Mouse (Mus musculus): ENCODE results near the gene Prkaa1. TPM values are rescaled to one million over a fixed set of nuclear protein-coding genes. Genes with fewer than 3 reads are reported as not detected.
A peak's percentile ranks its signal among the peaks of the same experiment; 100 is the strongest.

Prkaa1 gene
- total RNA-seq (2014; fragmentation: Nextera tagmentation): 109 and 121 TPM in 2 replicates
- total RNA-seq (2017): 66.7 and 79.5 TPM in 2 replicates
- 4.5 and 5.8 TPM in 2 replicates for polyA plus RNA-seq (2012)

DNA sequence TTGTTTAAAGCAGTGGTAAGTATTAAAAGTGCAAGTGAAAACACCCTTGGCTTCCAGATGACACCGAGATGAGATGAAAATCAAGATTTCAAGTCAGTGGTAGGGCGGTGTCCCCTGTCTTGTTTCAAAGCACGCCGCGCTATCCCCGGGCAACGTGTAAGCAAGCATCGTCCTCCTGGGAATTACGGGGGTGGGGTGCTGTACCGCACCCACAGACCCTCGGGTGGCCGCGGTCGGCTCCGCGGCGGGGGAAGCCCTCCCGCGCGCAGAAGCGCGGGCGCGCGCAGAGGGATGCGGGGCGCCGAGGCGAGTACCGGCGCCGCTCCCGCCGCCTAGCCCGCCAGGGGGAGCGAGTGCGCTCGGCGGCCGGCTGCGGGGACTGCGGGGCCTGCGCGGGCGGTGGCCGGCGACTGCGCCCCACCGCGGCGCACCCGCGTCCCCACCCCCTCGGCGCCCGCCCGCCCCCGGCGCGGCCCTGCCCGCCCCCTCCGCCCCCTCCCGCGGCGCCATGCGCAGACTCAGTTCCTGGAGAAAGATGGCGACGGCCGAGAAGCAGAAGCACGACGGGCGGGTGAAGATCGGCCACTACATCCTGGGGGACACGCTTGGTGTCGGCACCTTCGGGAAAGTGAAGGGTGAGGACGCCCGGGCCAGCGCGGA is at the start of gene Prkaa1:
TSS of gene Prkaa1 (plus strand) at position 501 of the 660 bp plus-strand sequence.
- Histone ChIP-seq H3K27me3 (ENCODE audit: insufficient read depth, low read length) (no peaks in the 10 kb centered on the region), H3K36me3 (replicated peaks) (peaks cover 27% of the 10 kb centered on the region), H3K4me3 (ENCODE audit: low read depth, low read length) (peak within 1 kb of the TSS; percentile 96), H3K4me1 (ENCODE audit: insufficient read depth, low read depth, low read length) (peaks cover 65% of the 10 kb centered on the region), H3K9me3 (replicated peaks) (no peaks in the 10 kb centered on the region)
- TF ChIP-seq CTCF (IDR thresholded peaks at IDR 0.05; ENCODE audit: low read depth, low read length): no peak
- TF ChIP-seq POLR2AphosphoS5 (IDR thresholded peaks at IDR 0.05; ENCODE audit: insufficient replicate concordance, low read depth, low read length): no peak
- no peak for TF ChIP-seq GATA2 (IDR thresholded peaks at IDR 0.05; ENCODE audit: borderline replicate concordance, low read depth, low read length)
- TF ChIP-seq TAL1 (conservative IDR thresholded peaks at IDR 0.05; ENCODE audit: low read depth, low read length): no peak
- no peak for TF ChIP-seq GATA1 (IDR thresholded peaks at IDR 0.05; ENCODE audit: borderline replicate concordance, low read length)
- DNase-seq (ENCODE audit: low spot score) (peak; percentile 63), ATAC-seq (ENCODE audit: extremely low read depth, insufficient number of reproducible peaks, low FRiP score, poor library complexity, severe bottlenecking) (no peak)

DNA sequence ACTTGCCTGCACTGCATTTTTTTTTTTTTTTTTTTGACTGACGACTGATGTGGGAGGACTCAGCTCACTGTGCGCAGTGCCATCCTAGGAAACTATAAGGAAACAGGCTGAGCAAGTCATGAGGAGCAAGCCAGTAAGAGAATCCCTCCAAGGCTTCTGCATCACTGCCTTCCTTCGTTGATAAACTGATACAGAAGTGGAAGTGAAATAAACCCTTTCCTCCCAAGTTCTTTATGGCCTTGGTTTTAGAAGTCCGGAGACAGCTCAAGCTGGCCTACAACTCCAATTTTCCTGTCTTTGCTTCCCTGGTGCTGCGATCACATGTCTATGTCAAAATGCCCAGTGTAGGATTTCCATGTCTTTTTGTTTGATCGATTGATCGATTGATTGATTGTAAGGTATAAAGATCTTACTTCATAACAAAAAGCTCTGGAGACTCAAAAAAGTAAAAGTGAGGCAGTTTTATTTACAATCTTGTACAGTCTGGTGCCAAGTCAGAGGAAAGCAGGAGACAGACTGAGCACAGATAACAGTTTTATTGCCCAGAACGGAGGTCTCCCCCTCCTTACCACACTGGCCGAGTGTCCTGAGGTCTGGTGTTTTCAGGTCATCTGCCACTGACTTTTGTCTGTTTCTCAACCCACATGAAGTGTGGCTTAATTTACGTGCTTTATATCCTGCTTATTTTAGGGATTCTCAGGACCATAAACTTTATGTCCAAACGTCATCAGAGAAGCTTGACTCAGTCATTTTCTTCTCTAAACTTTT is 47.9 kb upstream of the Prkaa1 start:
- TF ChIP-seq POLR2AphosphoS5 (IDR thresholded peaks at IDR 0.05; ENCODE audit: insufficient replicate concordance, low read depth, low read length): no peak
- TF ChIP-seq TAL1 (conservative IDR thresholded peaks at IDR 0.05; ENCODE audit: low read depth, low read length): no peak
- TF ChIP-seq CTCF (IDR thresholded peaks at IDR 0.05; ENCODE audit: low read depth, low read length): no peak
- no peak for ATAC-seq (ENCODE audit: extremely low read depth, insufficient number of reproducible peaks, low FRiP score, poor library complexity, severe bottlenecking)
- no peak for DNase-seq (ENCODE audit: low spot score)
- H3K36me3 ChIP-seq (replicated peaks): peaks cover 29% of the 10 kb centered on the region
- peaks cover 3% of the 10 kb centered on the region; the same call in 1 of the 2 replicates for H3K27me3 ChIP-seq (ENCODE audit: insufficient read depth, low read length)
- H3K9me3 ChIP-seq (replicated peaks): peaks cover 3% of the 10 kb centered on the region; the same call in 1 of the 2 replicates
- no peak overlapping the region for H3K4me3 ChIP-seq (ENCODE audit: low read depth, low read length)
- H3K4me1 ChIP-seq (ENCODE audit: insufficient read depth, low read depth, low read length): peaks cover 14% of the 10 kb centered on the region

DNA sequence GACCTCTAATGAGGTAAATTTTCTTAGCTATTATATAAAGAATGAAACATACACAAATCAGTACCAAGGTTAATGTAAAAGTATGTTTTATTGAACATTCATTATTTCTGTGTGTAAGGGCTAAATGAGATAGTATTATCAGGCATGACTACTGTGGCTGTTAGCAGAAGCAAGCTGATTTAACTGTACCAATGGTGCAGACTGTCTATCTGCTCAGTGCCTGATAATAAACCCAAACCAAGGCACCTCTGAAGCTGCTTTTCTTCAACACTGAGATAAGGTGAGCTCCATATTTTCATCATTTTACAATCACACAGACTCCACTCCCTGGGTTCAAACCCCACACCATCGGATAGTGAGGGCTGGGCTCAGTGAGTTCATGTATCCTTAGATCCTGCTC is 46.3 kb upstream of the Prkaa1 start:
- H3K4me1 ChIP-seq (ENCODE audit: insufficient read depth, low read depth, low read length): peaks cover 17% of the 10 kb centered on the region
- no peak for DNase-seq (ENCODE audit: low spot score)
- TF ChIP-seq TAL1 (conservative IDR thresholded peaks at IDR 0.05; ENCODE audit: low read depth, low read length) (peak; percentile 43), CTCF (IDR thresholded peaks at IDR 0.05; ENCODE audit: low read depth, low read length) (no peak)
- peaks cover 43% of the 10 kb centered on the region for H3K36me3 ChIP-seq (replicated peaks)
- ATAC-seq (ENCODE audit: extremely low read depth, insufficient number of reproducible peaks, low FRiP score, poor library complexity, severe bottlenecking): no peak
- H3K27me3 ChIP-seq (ENCODE audit: insufficient read depth, low read length): no peaks in the 10 kb centered on the region
- H3K9me3 ChIP-seq (replicated peaks): no peaks in the 10 kb centered on the region
- H3K4me3 ChIP-seq (ENCODE audit: low read depth, low read length): no peak overlapping the region

DNA sequence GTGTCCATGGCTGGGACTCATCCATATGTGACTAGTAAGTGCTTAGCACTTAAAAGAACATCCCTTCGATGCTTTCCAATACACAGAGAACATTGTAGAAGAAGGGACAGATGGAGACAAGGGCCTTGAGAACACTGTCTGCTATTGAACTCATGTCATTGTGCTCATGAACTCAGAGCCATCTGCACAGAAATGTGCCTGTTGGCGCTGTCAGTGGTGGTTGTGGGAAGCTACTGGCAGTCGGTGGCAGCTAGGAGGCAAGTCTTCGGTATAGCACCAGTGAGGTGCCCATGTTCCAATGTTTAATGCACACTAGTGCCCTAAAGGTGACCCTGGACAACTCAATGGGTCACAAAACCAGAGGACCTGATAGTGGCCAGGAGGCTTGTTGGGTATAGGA is 41.3 kb upstream of the Prkaa1 start:
- no peak overlapping the region for H3K4me3 ChIP-seq (ENCODE audit: low read depth, low read length)
- no peaks in the 10 kb centered on the region for H3K27me3 ChIP-seq (ENCODE audit: insufficient read depth, low read length)
- peaks cover 19% of the 10 kb centered on the region for H3K4me1 ChIP-seq (ENCODE audit: insufficient read depth, low read depth, low read length)
- no peak for TF ChIP-seq CTCF (IDR thresholded peaks at IDR 0.05; ENCODE audit: low read depth, low read length)
- TF ChIP-seq GATA2 (IDR thresholded peaks at IDR 0.05; ENCODE audit: borderline replicate concordance, low read depth, low read length): no peak
- no peak for TF ChIP-seq TAL1 (conservative IDR thresholded peaks at IDR 0.05; ENCODE audit: low read depth, low read length)
- no peak for TF ChIP-seq POLR2AphosphoS5 (IDR thresholded peaks at IDR 0.05; ENCODE audit: insufficient replicate concordance, low read depth, low read length)
- TF ChIP-seq GATA1 (IDR thresholded peaks at IDR 0.05; ENCODE audit: borderline replicate concordance, low read length): no peak
- ATAC-seq (ENCODE audit: extremely low read depth, insufficient number of reproducible peaks, low FRiP score, poor library complexity, severe bottlenecking) (no peak), DNase-seq (ENCODE audit: low spot score) (no peak)
- no peaks in the 10 kb centered on the region for H3K9me3 ChIP-seq (replicated peaks)
- peaks cover 68% of the 10 kb centered on the region for H3K36me3 ChIP-seq (replicated peaks)

DNA sequence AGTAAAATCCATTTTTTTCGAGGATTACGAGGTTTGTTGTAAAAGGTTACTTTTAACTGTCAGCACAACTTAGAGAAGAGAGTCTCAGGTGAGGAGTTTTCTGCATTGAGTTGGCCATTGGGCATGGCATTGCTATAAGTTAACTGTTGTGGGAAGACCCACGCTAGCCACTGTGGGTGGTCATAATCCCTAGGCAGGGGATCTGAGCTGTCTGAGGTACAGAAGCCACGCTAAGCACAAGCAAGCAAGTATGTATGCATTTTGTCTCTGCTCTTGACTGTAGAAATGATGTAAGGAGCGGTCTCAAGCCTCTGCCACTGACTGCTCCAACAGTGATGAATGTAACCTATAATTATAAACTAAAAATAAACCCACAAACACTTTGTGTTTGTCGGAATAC is 37.8 kb upstream of the Prkaa1 start:
- no peak for ATAC-seq (ENCODE audit: extremely low read depth, insufficient number of reproducible peaks, low FRiP score, poor library complexity, severe bottlenecking)
- peaks cover 39% of the 10 kb centered on the region for H3K36me3 ChIP-seq (replicated peaks)
- no peak overlapping the region for H3K4me3 ChIP-seq (ENCODE audit: low read depth, low read length)
- DNase-seq (ENCODE audit: low spot score): no peak
- TF ChIP-seq TAL1 (conservative IDR thresholded peaks at IDR 0.05; ENCODE audit: low read depth, low read length): no peak
- no peak for TF ChIP-seq GATA1 (IDR thresholded peaks at IDR 0.05; ENCODE audit: borderline replicate concordance, low read length)
- no peak for TF ChIP-seq CTCF (IDR thresholded peaks at IDR 0.05; ENCODE audit: low read depth, low read length)
- no peak for TF ChIP-seq POLR2AphosphoS5 (IDR thresholded peaks at IDR 0.05; ENCODE audit: insufficient replicate concordance, low read depth, low read length)
- TF ChIP-seq GATA2 (IDR thresholded peaks at IDR 0.05; ENCODE audit: borderline replicate concordance, low read depth, low read length): no peak
- H3K27me3 ChIP-seq (ENCODE audit: insufficient read depth, low read length): no peaks in the 10 kb centered on the region
- H3K9me3 ChIP-seq (replicated peaks): no peaks in the 10 kb centered on the region
- peaks cover 19% of the 10 kb centered on the region for H3K4me1 ChIP-seq (ENCODE audit: insufficient read depth, low read depth, low read length)

DNA sequence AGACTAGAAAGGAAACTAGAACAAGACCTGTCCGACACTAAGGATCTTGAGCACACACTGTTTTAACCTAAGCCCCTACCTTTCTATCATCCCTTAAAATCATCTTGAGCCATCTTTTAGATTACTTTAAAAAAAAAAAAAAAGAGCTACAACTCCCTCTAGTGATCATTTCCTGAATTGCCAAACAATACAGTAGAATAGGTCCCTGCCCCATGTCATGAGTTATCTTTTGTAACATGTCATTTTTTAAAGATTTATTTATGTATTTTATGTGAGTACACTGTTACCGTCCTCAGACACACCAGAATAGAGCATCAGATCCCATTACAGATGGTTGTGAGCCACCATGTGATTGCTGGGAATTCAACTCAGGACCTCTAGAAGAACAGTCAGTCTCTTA is 37.4 kb upstream of the Prkaa1 start:
- H3K4me3 ChIP-seq (ENCODE audit: low read depth, low read length): no peak overlapping the region
- no peak for DNase-seq (ENCODE audit: low spot score)
- H3K27me3 ChIP-seq (ENCODE audit: insufficient read depth, low read length): no peaks in the 10 kb centered on the region
- peak; percentile 36; the same call in 1 of the 2 replicates for ATAC-seq (ENCODE audit: extremely low read depth, insufficient number of reproducible peaks, low FRiP score, poor library complexity, severe bottlenecking)
- peaks cover 35% of the 10 kb centered on the region for H3K36me3 ChIP-seq (replicated peaks)
- TF ChIP-seq GATA2 (IDR thresholded peaks at IDR 0.05; ENCODE audit: borderline replicate concordance, low read depth, low read length): no peak
- TF ChIP-seq CTCF (IDR thresholded peaks at IDR 0.05; ENCODE audit: low read depth, low read length): no peak
- TF ChIP-seq TAL1 (conservative IDR thresholded peaks at IDR 0.05; ENCODE audit: low read depth, low read length): no peak
- peaks cover 19% of the 10 kb centered on the region for H3K4me1 ChIP-seq (ENCODE audit: insufficient read depth, low read depth, low read length)
- no peaks in the 10 kb centered on the region for H3K9me3 ChIP-seq (replicated peaks)
